Mouse (Mus musculus): ENCODE data around the gene 2700049A03Rik.
"Not testable (repeated sequence)": the region's sequence is repeated elsewhere in the genome, so short reads cannot be mapped to it uniquely, and the experiment has no call there.

The 2700049A03Rik gene

DNA sequence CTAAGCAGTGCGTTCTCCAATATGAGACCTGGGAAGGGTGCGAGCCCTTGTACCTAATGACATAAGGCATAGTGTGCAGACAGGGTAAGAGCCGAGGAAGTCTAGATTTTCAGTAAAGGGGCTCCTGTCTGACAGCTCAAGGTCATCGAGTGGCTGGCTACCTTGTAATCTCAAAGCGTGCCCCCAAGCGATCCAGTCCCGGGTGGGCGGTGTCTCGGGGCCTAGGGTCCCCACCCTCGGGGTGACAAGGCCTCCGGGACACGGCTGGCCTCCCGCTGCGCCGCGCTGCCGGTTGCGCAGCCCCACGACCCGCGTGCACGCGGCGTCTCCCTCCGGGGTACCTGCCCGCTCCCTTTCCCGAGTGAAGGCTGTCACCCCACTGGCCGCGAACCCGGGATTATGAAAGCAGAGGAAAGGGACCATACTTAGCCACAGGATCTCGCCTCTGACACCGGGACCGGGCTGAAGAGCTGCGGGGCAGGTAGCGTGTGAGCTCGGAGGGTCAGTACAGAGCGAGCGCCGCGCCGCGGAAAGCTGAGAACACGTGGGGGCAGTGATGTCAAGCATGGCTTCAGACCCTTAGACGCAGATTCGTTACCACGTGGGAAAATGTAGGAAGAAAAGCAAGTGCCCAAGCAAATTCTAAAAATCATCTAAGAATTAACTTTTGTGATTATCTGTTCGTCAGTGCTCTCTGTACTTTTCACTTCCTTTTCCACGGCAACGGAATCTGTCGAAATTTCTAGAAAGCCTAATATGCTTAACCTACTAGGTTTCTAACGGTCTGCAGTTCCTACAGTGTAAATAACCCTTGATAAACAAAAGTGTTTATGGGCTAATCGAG is at the start of gene 2700049A03Rik, which contains the start of gene Timm9:
TSS of gene 2700049A03Rik (plus strand) at position 719 of the 844 bp plus-strand sequence.
TSS of gene Timm9 (minus strand) at position 555 of the 844 bp plus-strand sequence.
- DNase-seq (ENCODE audit: extremely low read depth, insufficient read length, low spot score) = peak; percentile 79

DNA sequence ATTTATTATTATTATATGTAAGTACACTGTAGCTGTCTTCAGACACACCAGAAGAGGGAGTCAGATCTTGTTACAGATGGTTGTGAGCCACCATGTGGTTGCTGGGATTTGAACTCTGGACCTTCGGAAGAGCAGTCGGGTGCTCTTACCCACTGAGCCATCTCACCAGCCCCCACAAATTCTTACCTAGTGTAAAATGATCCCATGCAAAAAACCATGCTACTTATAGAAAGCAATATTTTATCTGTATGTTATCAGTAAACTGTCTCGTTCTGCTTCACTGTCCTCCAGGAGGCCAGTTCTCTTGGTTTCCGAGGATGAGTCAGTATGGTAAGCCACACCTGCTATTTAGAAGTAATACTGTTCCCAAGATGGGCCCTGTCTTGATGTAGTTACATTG is 32.4 kb upstream of the 2700049A03Rik start:
- not testable (repeated sequence) for DNase-seq (ENCODE audit: extremely low read depth, insufficient read length, low spot score)

DNA sequence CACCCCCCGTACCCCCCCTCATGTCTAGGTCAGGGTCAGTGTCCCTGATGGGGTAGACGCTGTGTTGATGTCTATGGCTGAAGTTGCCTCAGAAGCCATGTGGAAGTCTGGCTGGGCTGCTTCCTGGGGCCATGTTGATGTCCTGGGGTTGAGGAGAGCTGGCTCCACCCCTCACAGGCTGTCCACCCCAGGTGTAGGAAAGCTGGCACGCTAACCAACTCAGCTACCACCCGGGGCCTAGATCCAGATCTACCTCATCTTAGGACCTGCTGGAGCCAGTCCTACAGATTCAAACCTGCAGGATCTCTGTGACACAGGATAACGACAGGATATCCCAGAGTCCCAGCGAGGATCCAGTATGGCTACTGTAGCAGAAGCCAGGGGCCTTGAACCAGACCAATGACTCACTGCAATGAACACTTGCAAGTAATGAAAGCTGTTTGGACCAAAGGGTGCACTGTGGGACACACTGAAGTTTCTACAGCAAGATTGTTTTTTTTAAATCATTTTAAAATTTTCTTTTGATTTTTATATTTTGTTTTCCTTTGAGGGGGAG is 29.4 kb upstream of the 2700049A03Rik start:
- DNase-seq (ENCODE audit: extremely low read depth, insufficient read length, low spot score) = no peak

DNA sequence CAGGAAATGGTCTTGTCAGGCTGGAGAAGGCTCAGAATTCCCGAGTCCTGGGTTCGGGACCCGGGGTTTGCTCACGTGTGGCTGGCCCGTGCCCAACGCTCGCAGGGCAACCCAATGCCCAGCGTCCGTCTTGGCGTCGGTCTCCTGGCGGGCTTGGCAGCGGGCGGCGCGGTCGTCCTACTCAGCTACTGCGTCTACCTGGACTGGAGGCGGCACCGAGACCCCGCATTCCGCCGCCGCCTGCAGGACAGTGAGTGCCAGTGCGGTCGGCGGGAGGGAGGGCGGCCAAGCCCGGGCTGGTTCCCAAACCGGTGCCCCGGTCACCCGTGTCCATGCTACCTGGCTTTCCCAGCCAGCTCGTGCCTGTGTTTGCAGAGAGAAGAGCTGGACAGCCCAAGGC is 25.3 kb upstream of the 2700049A03Rik start, which contains the start of gene Tomm20l:
TSS of gene Tomm20l (plus strand) at position 98 of the 400 bp plus-strand sequence.
- DNase-seq (ENCODE audit: extremely low read depth, insufficient read length, low spot score) = no peak

DNA sequence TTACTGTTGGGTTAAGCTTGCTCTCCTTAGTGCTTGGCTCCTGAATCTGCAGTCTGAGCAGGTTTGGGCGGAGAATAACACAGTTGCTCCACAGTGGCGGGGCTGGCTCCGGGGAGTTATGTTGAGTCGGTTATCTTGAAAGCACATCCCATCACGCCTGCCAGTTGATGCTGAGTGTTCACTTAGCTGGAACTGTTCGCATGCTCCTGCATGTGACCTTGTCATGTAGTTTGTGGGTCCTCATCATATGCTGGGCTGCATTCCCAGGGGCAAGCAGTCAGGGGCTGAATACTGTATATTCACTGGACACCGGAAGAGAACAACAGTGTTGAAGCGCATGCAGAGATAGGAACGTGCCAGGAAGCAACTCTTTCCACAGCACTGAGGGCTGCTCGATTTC is 23.6 kb upstream of the 2700049A03Rik start:
- DNase-seq (ENCODE audit: extremely low read depth, insufficient read length, low spot score) = no peak

DNA sequence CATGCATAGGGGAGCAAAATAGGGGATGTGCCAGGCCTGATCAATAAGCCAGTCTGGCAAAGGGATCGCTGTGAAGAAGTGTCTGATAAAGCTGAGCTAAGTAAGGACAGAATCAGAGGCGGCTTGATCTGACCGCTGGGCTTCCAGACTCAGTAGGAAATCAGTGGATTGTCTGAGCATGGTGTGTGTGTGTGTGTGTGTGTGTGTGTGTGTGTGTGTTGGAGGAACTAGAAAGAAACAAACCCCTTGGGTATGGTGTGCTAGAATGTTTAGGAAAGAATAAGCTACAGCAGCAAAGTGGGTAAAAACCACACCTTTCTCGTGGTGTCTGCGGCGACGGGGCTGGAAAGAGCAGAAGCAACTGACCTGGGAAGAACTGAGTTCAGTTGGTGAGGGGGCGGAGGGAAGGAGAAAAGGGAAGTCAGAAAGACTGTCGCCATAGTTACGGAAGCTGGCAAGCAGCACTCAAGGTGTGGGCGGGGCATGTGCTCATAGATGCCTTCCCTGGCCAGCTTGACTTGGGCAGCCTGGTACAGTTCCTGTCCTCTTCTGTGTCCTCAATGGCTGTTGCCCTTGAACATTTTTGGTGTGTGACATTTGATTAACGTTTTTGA is 22.9 kb upstream of the 2700049A03Rik start:
- DNase-seq (ENCODE audit: extremely low read depth, insufficient read length, low spot score) = no peak

DNA sequence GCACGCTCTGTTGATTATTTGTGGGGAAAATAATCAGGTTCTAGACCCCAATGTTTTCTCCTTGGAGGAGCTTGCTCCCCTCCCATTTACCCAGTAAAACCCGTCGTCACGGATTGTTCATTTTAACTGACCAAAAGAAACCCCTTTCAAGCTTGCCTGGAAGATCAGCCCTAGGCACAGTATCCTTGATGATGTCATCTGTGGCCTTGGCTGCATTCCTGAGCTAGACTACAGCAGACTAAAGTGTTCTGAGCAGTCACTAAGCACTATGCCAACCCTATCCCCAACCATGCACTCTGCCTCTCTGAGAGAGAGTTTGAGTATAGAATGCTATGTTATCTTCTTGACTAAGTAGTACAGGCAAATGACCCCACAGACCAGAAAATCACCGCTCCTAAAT is 20.2 kb upstream of the 2700049A03Rik start:
- no peak for DNase-seq (ENCODE audit: extremely low read depth, insufficient read length, low spot score)

DNA sequence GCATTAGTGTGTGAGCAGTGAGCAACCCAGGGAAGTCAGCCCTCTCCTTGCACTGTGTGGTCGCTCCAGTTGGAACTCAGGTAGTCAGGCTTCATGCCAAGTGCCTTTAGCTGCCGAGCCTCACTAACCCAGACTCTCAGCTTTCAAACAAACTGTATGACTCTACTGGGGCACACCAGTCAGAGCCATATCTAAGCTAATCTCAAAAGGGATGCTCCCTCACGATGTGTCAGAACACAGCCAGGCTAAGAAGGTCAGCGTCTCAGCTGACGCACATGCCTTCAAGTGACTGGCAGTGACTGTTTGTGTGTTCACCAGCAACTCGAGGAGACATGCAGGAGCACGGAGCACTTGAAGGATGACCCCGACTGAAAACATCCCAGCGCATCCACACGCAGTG is 13.9 kb upstream of the 2700049A03Rik start:
- no peak for DNase-seq (ENCODE audit: extremely low read depth, insufficient read length, low spot score)

DNA sequence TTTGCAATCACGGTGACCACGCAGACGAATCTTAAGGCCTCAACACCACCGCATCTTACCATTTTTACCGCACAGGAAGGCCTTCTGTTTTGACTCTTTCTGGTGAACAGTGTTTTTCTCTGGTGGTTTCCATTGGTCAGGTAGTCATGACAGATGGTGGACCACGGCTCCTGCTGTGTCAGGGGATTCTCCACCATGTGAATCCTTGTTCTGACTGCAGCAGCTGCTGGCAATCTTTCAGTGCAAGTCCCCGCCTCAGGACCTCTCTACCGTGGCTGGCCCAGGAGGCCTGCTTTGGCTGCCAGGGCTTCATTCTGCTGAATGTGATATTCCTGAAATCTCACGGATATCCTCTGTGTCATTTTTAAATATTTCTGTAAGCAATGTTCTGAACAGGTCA is 13.4 kb upstream of the 2700049A03Rik start:
- no peak for DNase-seq (ENCODE audit: extremely low read depth, insufficient read length, low spot score)

DNA sequence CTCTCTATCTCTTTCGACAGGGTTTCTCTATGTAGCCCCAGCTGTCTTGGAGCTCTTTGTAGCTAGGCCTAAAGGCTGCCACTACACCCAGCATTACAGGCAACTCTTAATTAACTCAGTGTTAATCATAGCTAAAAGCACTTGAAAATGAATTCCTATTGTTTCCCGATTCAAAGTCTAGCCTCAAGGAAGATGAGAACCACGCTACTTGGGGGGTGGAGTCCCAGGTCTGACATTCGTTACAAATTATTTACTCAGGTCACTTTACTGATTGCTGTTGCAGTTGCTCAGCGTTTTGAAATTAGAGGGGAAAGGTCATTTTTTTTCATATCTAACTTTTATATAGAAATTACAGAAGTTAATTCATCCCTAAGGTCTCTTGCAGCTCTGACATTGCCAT is 1.1 kb upstream of the 2700049A03Rik start:
- no peak for DNase-seq (ENCODE audit: extremely low read depth, insufficient read length, low spot score)

DNA sequence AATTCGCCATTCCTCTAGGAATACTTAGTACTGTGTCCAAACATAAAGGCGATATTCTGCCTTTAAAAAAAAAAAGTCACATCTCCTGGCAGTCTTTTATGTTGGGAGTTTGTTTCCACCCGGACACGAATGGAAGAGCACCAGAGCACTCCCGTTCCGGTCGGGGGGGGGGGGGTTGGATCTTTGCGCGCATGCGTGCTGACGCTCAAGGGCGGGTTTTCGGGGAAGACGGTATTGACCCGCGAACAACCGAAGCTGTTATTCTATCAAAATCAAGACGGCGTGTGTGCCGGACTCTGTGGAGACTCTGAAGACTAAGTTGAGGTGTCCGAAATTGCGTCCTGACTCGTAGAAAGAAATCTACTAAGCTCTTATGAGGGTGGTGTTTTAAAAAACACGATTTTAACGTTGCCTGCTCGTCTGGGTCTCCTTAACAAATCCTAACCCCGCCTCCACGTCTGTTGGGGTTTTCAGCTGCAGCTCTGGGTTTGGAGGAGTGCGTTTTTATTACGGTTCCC is 385 bp downstream of the 2700049A03Rik start:
- peak; percentile 83 for DNase-seq (ENCODE audit: extremely low read depth, insufficient read length, low spot score)

DNA sequence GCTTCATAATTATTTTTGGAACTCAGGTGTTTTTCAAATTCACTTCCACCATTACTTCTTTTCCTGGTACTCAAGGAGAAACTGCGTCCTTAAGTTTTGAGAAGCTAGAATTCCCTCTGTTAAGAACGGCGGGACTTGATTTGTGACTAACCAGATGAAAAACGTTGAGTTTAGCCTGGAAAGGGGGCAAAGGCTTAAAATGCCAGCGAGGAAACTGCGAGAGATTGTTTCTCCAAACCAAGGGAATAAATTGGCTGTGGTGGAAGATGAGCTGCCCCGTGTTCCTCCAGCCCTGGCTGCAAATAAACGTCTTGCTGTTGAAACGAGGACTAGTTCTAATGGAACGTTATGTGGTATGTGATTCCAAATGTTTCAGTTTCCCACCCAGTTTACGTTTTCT is 1.0 kb downstream of the 2700049A03Rik start:
- no peak for DNase-seq (ENCODE audit: extremely low read depth, insufficient read length, low spot score)

DNA sequence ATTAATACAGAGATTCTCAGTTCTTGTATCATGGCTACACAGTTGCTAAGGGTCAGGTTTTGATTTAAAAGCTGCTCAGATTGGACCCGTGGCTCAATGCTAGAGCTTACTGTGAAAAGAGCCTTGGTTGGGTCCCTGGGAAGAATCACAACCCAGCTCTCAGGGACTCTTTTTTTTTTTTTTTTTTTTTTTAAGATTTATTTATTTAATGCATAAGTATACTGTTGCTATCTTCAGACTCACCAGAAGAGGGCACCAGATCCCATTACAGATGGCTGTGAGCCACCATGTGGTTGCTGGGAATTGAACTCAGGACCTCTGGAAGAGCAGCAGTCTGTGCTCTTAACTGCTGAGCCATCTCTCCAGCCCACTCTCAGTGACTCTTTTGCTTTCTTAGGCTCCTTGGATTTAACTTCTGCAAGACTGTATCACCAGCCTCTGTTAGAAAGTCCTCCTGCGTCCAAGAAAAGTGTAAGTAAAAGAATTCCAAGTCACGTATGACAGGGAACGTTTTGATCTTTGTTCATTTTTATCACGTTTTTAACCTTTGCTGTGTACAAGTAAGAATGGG is 2.7 kb downstream of the 2700049A03Rik start:
- DNase-seq (ENCODE audit: extremely low read depth, insufficient read length, low spot score) = no peak

DNA sequence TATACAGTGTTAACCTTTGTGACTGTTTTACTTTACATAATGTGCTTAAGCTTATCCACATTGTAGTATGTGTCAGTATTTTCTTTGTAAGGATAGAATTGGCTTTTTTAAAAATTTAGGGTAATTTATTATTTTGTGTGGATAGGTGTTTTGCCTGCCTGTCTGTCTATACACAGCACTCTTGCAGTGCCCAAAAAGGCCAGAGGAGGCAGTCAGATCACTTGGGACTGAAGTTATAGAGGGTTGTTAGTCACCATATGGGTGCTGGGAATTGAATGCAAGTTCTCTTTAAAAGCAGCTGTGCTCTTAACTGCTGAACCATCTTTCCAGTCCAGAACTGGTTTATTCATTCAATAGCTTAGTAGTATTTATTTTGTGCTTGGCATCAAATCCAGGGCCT is 4.5 kb downstream of the 2700049A03Rik start:
- no peak for DNase-seq (ENCODE audit: extremely low read depth, insufficient read length, low spot score)

DNA sequence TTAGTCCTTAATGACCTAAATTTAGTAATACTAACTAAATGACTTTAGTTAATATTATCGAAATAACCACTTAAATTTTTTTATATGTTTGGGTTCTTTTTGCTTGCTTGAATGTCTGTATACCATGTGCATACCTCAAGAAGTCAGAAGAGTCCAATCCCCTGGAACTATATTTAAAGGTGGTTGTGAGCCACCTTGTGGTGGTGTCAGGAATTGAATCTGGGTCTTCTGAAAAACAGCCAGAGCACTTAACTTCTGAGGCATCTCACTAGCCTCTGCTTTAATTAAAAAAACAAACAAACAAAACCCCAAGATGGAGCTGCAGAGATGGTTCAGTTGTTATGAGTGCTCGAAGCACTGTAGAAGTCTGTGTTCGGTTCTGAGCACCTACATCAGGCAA is 11.0 kb downstream of the 2700049A03Rik start:
- DNase-seq (ENCODE audit: extremely low read depth, insufficient read length, low spot score) = no peak

DNA sequence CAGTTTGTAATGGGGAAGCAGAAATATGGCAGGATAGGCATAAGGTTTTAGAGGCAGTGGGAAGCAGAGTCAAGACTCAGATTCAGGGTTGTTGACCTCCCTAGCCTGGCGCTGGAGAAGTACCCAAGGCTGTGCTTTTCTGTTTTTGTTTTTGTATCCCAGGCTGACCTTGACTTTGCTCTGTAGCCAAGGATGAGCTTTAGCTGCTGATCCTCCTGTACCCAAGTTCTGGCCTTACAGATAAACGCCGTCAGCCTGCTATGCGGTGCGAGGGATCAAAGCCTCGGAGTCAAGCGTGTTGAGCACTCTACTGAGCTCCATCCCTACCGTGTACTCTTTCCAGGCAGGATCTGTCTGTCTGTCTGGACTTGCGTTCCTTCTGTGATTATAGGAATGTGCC is 12.2 kb downstream of the 2700049A03Rik start:
- no peak for DNase-seq (ENCODE audit: extremely low read depth, insufficient read length, low spot score)

DNA sequence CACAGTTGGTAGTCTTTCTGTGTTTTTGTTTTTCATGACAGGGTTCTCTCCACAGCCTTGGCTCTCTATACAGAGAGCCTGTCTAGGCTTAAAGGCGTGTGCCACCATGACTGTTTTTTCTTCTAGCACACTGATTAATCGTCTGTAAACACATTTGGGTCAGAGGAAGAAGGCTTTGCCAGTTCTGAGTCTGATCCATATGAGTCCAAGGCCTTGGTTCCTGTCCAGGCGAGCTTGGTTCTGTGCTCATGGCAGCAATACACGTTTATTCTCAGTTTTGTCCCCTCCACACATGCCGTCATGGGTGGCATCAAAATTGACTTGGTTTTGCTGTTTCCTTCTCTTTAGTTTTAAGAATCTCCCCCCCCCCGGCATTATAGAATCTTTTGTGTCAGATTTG is 12.8 kb downstream of the 2700049A03Rik start:
- DNase-seq (ENCODE audit: extremely low read depth, insufficient read length, low spot score) = no peak

DNA sequence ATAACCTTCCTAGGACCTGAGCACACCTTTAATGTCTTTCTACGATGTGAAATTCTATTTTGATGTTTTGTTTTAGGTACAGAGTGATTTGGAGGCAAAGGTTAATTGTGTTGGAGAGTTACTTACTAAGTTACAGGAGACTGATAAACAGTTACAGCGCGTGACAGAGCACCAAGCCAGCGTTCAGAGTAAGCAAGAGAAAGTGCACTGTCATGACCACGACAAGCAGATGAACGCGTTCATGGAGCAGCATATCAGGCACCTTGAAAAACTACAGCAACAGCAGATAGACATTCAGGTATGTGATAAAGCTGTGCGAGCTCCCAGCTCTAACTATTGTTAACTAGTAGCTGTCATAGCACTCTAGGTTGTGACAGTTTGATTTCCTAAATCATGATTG is 13.5 kb downstream of the 2700049A03Rik start:
- DNase-seq (ENCODE audit: extremely low read depth, insufficient read length, low spot score) = no peak

DNA sequence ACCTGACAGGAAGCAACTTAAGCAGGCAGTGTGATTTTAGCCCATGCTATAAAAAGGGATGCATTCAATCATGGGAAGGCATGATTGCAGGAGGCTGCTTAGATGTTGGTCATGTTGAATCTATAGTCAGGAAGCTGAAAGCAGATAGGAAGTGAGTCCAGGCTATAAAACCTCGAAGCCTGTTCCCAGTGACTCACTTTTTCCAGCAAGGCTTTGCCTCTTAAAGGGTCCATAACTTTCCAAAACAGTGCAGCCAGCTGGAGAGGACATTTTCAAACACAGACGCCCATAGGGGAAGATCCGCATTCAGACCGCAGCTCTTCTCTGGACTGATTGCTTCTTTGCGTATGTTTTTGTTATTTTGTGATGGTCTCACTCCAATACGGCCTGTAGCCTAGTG is 18.3 kb downstream of the 2700049A03Rik start:
- no peak for DNase-seq (ENCODE audit: extremely low read depth, insufficient read length, low spot score)

DNA sequence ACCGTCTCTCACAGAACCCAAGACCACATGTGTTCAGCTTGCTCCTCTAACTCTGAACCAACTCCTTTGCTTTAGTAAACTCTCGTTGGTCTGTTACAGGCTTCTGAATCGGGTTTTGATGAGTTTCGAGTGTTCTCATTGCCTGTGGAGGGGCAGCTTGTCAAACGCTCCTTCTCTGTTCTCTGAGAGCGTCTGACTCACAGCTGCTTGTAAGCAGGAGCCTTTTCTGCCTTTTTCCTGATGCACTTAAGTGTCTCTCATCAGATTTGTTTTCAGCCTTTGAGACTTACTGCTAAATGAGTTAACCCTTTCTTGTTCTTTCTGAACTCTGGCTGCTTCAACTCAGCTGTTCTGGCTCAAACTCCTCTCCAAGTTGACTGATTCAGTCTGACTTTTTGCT is 21.3 kb downstream of the 2700049A03Rik start:
- no peak for DNase-seq (ENCODE audit: extremely low read depth, insufficient read length, low spot score)

DNA sequence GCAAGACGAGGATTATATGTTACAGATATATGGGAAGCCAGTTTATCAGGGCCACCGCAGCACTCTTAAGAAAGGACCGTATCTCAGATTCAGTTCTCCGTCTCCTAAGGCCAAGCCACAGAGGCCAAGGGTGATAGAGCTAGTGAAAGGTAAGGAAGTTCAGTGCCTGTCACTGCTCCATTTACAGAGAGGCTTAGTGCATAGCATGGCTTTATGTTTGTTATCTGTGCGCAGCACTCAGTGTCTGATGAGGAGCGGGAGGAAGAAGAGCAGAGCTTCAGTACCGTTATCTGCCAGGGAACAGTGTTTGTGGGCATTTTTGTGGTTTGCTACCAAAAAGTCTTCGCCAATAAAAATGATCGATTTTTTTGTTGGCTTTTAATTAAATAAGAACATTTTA is 27.8 kb downstream of the 2700049A03Rik start:
- no peak for DNase-seq (ENCODE audit: extremely low read depth, insufficient read length, low spot score)
